Mouse (Mus musculus) hindbrain, embryonic 14.5 days (tissue): Measurements from ENCODE around the gene Mei1. TPM values are rescaled to one million over a fixed set of nuclear protein-coding genes. Genes with fewer than 3 reads are reported as not detected.
A peak's percentile ranks its signal among the peaks of the same experiment; 100 is the strongest.

ENCODE experiments used
- ATAC-seq: fragments of 200-750 bp; cut with Nextera tagmentation; 2 replicates; pipeline ENCODE4 v1.8.0; 2017; ENCODE audit warnings: moderate number of reproducible peaks, mild to moderate bottlenecking, moderate TSS enrichment, moderate library complexity; ENCODE audit not compliant: low FRiP score
- DNase-seq: peaks from one replicate; pipeline ENCODE4 v3.0.0-alpha.2; 2015; ENCODE audit warnings: low spot score
- H3K27ac ChIP-seq: fragments of 300-500 bp; sonication (generic); 2 replicates; pipeline ENCODE4 v1.5.1; 2014; ENCODE audit warnings: mild to moderate bottlenecking, moderate library complexity
- H3K27me3 ChIP-seq: fragments of 300-500 bp; sonication (generic); 2 replicates; pipeline ENCODE4 v1.6.1; 2014; ENCODE audit warnings: mild to moderate bottlenecking, low read length, mixed read lengths; ENCODE audit not compliant: control insufficient read depth, insufficient read depth
- H3K36me3 ChIP-seq: fragments of 300-500 bp; sonication (generic); replicated peaks from 2 replicates; pipeline ENCODE4 v1.6.1; 2014; ENCODE audit not compliant: control insufficient read depth, insufficient read depth
- H3K4me1 ChIP-seq: fragments of 300-500 bp; sonication (generic); replicated peaks from 2 replicates; pipeline ENCODE4 v1.6.1; 2014; ENCODE audit warnings: antibody characterized with exemption, low read length, mixed read lengths; ENCODE audit not compliant: control insufficient read depth, insufficient read depth
- H3K4me2 ChIP-seq: fragments of 300-500 bp; sonication (generic); replicated peaks from 2 replicates; pipeline ENCODE4 v1.6.1; 2014; ENCODE audit warnings: mild to moderate bottlenecking, moderate library complexity
- H3K4me3 ChIP-seq: fragments of 300-500 bp; sonication (generic); replicated peaks from 2 replicates; pipeline ENCODE4 v1.5.1; 2014; ENCODE audit warnings: mild to moderate bottlenecking, low read length
- H3K9ac ChIP-seq: fragments of 300-500 bp; sonication (generic); 2 replicates; pipeline ENCODE4 v1.6.1; 2014
- H3K9me3 ChIP-seq: fragments of 300-500 bp; sonication (generic); 2 replicates; pipeline ENCODE4 v1.6.1; 2016; ENCODE audit warnings: low read length; ENCODE audit not compliant: control insufficient read depth
- WGBS: fragments of 180-500 bp; shearing (Covaris S2); extraction: QIAGEN DNeasy Blood & Tissue Kit; methylation state at CpG from one replicate; pipeline ENCODE4 v1.1.7; 2014; 5-methylcytosine and 5-hydroxymethylcytosine counted together
- polyA plus RNA-seq: library from polyadenylated mRNA; unstranded; fragments of >200 nt; fragmentation: Nextera tagmentation; extraction: Ambion mirVana; gene quantifications from 2 replicates; pipeline ENCODE4 v1.2.1, GENCODE M21; 2014

Mei1 gene
- polyA plus RNA-seq, 1 experiment from 2014 or later: 0.09 TPM

DNA sequence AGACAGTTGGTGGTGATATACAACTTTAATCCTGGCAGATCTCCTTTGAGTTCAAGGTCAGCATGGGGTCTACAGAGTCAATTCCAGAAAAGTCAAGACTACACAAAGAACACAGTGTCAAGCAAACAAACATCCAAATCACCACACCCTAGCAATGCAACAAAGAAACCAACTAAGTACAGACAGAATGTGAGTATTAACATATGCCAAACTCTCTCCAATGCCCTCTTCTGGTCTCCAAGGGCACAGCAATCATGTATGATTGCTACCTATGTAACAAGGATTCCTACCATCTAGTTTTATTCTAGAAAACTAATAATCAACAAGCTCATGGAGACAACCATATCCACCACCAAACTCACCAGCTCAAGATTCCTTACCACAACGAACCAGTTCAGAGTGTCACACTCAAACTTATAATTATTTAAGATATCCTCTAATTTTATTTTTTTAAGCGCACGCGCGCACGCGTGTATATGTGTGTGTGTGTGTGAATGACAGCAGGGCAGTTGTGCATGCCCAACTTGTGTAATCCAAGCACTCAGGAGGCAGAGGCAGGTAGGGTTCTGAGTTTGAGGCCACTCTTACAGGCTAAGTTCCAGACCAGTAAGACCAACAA lies 25.5 kb upstream of the Mei1 start:
- ATAC-seq (no peak), DNase-seq (no peak)
- 98% methylated on average over 7 of the region's 7 CpGs for WGBS
- Histone ChIP-seq H3K36me3 (peaks cover 39% of the 10 kb centered on the region), H3K9ac (no peak overlapping the region), H3K27ac (no peak overlapping the region), H3K9me3 (no peaks in the 10 kb centered on the region), H3K4me2 (no peak overlapping the region), H3K4me1 (peaks cover 18% of the 10 kb centered on the region), H3K27me3 (no peaks in the 10 kb centered on the region), H3K4me3 (no peak overlapping the region)

DNA sequence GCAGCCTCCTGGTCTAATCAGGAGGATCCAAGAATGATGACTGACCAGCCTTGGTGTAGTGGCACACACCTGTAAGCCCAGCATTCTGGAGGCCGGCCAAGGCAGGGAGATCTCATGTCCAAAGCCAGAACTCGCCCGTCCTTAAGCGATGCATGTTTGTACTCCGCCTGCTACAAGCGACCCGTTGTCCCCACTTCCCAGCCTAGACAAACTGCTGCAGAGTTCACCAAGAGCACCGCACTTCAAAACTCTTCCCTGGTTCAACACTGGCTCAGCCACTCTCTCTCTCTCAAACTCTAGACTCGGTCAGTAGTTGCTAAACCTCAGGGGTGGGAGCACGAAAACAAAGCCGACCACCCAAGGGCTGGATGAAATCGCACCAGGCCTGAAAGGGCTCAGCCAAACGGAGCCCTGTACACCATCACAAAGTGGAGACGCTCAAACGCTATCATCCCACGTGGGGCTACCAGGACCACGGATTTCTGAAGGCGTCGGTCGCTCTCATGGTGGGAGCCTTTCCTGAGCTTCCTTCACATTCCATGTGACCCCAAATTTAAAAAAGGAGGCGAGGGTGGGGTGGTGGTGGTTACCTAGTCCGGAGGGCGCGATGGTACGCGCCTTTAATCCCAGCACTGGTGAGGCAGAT lies 23.4 kb upstream of the Mei1 start:
- DNase-seq: no peak
- H3K36me3 ChIP-seq: peaks cover 20% of the 10 kb centered on the region
- H3K27me3 ChIP-seq: no peaks in the 10 kb centered on the region
- no peak for ATAC-seq
- H3K4me3 ChIP-seq: peak overlapping the region; percentile 100
- WGBS: 6% methylated on average over 26 of the region's 26 CpGs
- H3K27ac ChIP-seq: no peak overlapping the region
- H3K9me3 ChIP-seq: no peaks in the 10 kb centered on the region
- H3K4me1 ChIP-seq: peaks cover 18% of the 10 kb centered on the region
- peak overlapping the region; percentile 93 for H3K9ac ChIP-seq
- H3K4me2 ChIP-seq: peak overlapping the region; percentile 98

DNA sequence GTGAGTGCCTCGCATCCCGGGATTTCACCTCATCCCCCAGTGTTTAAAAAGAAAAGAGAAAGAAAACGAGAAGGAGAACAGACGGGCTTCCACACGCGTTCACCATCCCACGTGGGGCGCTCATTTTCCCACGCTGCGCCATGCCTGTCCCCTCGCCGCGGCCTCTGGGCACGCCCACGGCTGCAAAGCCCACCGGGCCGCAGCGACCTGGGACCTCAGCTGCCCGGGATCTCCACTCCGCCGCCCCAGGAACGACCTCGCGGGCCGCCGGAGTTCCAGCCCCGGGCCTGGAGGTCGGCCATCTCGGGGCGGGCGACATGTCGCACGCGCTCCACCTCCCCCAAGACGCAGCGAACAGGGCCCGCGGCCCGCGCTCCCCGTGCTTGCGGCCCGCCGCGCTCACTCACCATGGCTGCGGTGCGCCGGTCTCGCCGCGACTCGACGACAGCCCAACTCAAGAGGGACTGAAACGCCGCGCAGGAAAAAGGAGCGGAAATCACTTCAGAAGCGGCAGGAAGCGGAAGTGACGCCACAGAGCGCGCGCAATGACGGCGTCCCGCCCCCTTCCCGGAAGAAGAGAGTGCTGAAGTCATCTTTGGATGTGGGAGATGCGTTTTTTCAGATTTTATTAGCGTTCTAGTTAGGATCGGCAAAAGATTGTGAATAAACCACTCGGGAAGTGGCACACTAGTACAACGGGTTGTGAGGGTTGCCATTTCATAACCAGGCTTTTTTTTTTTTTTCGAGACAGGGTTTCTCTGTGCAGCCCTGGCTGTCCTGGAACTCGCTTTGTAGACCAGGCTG lies 22.5 kb upstream of the Mei1 start, which contains the start of gene Snu13:
Gene Snu13, minus strand, starts transcription at position 519 of the 804 bp plus-strand sequence.
- peak; percentile 91 for ATAC-seq

DNA sequence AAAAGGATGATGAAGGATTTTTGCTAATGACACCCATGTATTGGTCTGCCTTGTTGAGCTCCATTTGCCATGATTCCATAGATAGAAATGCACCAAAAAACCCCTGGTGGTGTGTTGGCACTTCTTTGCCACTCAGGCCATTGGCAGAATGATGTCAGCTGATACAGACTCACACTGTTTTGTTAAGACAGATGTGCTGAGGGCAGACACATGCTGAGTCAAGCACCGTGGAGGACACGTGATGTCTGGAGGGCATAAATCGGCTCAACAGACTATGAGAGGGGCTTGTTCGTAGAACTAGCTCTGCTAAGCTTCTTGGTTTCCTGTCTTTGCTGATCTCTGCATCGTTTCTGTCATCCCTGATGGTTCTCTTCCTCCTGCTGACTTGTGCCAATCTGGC lies 17.3 kb upstream of the Mei1 start:
- Histone ChIP-seq H3K9me3 (no peaks in the 10 kb centered on the region), H3K36me3 (no peaks in the 10 kb centered on the region), H3K27me3 (no peaks in the 10 kb centered on the region), H3K4me1 (no peaks in the 10 kb centered on the region; the same call in 1 of the 2 replicates), H3K4me3 (no peak overlapping the region), H3K4me2 (no peak overlapping the region), H3K27ac (no peak overlapping the region), H3K9ac (no peak overlapping the region)
- WGBS: 66% methylated on average over 5 of the region's 5 CpGs
- ATAC-seq: no peak
- no peak for DNase-seq

More for the DNA sequence above, 22.5 kb upstream of the Mei1 start, which contains the start of gene Snu13:
- Histone ChIP-seq H3K36me3 (peaks cover 17% of the 10 kb centered on the region), H3K27me3 (no peaks in the 10 kb centered on the region), H3K9ac (peak within 1 kb of the TSS; percentile 93), H3K4me1 (peaks cover 18% of the 10 kb centered on the region), H3K4me3 (peak within 1 kb of the TSS; percentile 100), H3K9me3 (no peaks in the 10 kb centered on the region), H3K27ac (peak within 1 kb of the TSS; percentile 83), H3K4me2 (peak within 1 kb of the TSS; percentile 98)
- peak; percentile 95 for DNase-seq
- WGBS: under 1% methylated on average over 65 of the region's 74 CpGs

DNA sequence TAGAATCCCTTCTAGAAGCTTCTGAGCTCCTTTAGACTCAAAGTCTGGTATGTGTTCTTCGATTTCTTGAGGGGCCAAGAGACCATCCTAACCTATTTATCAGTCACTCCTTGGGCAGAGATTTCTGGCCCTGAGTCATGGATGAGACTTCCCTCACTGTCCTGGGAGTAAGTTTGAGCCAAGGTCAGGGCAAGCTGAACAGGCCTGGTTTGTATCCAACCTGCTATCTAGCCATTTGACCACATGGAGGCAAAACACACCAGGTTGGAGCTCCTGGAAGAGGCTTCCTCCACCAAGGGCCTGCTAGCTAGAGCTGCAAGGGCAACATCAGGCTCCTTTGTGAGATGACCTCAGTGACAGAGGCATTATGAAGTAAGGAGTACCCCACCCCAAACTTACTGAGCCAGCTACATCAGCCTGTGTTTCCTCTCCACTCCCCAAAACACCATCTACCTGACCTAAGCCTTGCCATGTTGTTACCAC lies 11.0 kb upstream of the Mei1 start, which contains the start of gene 4930407I10Rik:
Gene 4930407I10Rik, plus strand, starts transcription at position 433 of the 483 bp plus-strand sequence.
- DNase-seq (no peak), ATAC-seq (no peak)
- Histone ChIP-seq H3K4me3 (no peak within 1 kb of the TSS), H3K36me3 (no peaks in the 10 kb centered on the region), H3K4me2 (no peak within 1 kb of the TSS), H3K4me1 (no peaks in the 10 kb centered on the region), H3K27me3 (0 out of 2 replicates have a peak, but pooled peaks cover 4% of the 10 kb centered on the region), H3K27ac (no peak within 1 kb of the TSS), H3K9ac (no peak within 1 kb of the TSS), H3K9me3 (no peaks in the 10 kb centered on the region)
- 83% methylated on average over 1 of the region's 1 CpGs for WGBS

DNA sequence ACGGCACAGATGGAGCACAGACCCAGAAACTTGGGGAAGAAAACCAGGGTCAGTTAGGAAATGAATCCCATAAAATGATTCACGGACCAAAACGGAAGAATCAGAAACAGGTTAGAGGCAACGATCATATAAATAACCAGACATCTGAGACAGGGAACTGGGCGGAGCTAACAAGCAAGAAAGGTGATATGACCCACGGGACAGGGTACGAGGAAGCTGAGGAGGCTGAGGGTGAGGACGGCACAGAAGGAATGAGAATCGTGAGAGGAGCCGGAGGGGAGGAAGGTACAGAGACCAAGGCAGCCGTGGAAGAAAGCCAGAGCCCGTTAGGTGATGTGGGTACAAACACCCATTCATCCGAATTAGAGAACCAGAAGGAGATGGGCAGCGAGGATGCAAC lies 5.9 kb upstream of the Mei1 start:
- H3K27me3 ChIP-seq: peaks cover 21% of the 10 kb centered on the region
- H3K4me3 ChIP-seq: no peak overlapping the region
- no peak for ATAC-seq
- no peak for DNase-seq
- H3K27ac ChIP-seq: no peak overlapping the region
- no peaks in the 10 kb centered on the region for H3K9me3 ChIP-seq
- H3K36me3 ChIP-seq: no peaks in the 10 kb centered on the region
- no peak overlapping the region for H3K9ac ChIP-seq
- no peaks in the 10 kb centered on the region for H3K4me1 ChIP-seq
- 76% methylated on average over 14 of the region's 14 CpGs for whole genome bisulfite sequencing
- H3K4me2 ChIP-seq: no peak overlapping the region

DNA sequence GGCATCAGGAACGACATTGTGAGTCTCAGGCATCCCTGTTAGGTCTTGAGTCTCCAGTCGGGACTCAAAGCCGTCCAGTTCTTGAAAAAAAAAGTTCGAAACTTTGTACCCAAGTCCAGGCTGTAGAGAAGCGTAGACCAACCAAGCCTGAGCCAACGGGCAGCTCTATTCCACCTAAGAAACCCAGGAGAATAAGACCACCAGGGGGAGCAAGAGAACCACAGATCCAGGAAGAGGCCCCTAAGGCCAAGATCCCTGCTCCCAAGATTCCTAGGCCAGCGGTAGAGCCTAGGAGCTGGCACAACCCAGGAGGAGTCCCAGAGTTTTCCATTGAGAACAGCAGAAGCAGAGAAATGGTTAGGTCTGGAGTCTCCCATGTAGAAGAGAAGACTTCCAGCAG lies 4.3 kb upstream of the Mei1 start:
- H3K4me2 ChIP-seq: no peak overlapping the region
- peaks cover 37% of the 10 kb centered on the region for H3K27me3 ChIP-seq
- no peaks in the 10 kb centered on the region for H3K9me3 ChIP-seq
- no peak overlapping the region for H3K27ac ChIP-seq
- no peaks in the 10 kb centered on the region for H3K36me3 ChIP-seq
- WGBS: 21% methylated on average over 7 of the region's 7 CpGs
- no peaks in the 10 kb centered on the region for H3K4me1 ChIP-seq
- DNase-seq (peak; percentile 88), ATAC-seq (no peak)
- no peak overlapping the region for H3K4me3 ChIP-seq
- H3K9ac ChIP-seq: no peak overlapping the region; the same call in 1 of the 2 replicates

DNA sequence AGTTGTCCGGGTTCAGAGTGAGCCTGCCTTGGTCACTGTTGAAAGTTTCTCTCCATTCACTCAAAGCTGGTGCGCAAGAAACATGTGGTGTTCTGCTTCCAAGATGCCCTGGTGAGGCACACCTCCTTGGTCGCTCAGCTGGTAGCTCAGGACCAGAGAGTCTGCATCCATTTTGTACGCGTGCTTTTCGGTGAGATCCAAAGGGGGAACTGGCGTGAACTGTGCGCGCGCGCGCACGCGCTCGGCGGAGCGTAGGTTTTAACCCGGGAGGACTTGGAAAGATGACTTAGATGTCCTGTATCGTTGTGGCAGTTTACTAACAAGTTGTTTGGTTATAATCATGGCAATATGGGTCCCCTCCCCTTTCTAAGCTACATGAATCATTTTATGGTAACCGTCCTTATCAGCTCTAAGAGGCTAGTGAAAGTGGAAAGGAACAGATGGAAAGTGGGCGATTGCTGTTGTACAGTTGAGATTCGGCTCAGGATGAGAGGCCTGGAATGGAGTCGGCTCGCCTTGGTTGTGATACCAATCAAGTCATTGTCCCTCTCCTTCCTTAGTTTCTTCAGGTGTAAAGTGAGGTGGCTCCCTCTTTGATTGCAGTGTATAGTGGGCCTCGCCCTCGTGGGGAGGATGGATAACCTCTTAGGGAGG lies 2.1 kb downstream of the Mei1 start:
- no peak overlapping the region for H3K9ac ChIP-seq
- ATAC-seq (no peak), DNase-seq (no peak)
- no peak overlapping the region for H3K27ac ChIP-seq
- H3K4me3 ChIP-seq: no peak overlapping the region
- H3K36me3 ChIP-seq: no peaks in the 10 kb centered on the region
- H3K4me1 ChIP-seq: no peaks in the 10 kb centered on the region
- 92% methylated on average over 26 of the region's 26 CpGs for WGBS
- no peaks in the 10 kb centered on the region for H3K9me3 ChIP-seq
- H3K27me3 ChIP-seq: peaks cover 27% of the 10 kb centered on the region
- H3K4me2 ChIP-seq: no peak overlapping the region
